Mouse (Mus musculus) ES-E14 (cell line): Measurements from ENCODE around the gene Spata6.

Source experiments
- CHD2 ChIP-seq: IDR thresholded peaks from 2 replicates; pipeline ENCODE4 v1.6.1; 2014; ENCODE audit warnings: mild to moderate bottlenecking, low read depth, low read length, inconsistent platforms
- HCFC1 ChIP-seq: IDR thresholded peaks from 2 replicates; pipeline ENCODE4 v1.6.1; 2012; ENCODE audit warnings: low read length, inconsistent platforms, borderline replicate concordance; ENCODE audit not compliant: insufficient read depth
- ZC3H11A ChIP-seq: IDR thresholded peaks from 2 replicates; pipeline ENCODE4 v1.6.1; 2012; ENCODE audit warnings: low read depth, mild to moderate bottlenecking, inconsistent platforms, low read length, borderline replicate concordance
- ZNF384 ChIP-seq: IDR thresholded peaks from 2 replicates; pipeline ENCODE4 v1.6.1; 2012; ENCODE audit warnings: low read depth, low read length, inconsistent platforms

DNA sequence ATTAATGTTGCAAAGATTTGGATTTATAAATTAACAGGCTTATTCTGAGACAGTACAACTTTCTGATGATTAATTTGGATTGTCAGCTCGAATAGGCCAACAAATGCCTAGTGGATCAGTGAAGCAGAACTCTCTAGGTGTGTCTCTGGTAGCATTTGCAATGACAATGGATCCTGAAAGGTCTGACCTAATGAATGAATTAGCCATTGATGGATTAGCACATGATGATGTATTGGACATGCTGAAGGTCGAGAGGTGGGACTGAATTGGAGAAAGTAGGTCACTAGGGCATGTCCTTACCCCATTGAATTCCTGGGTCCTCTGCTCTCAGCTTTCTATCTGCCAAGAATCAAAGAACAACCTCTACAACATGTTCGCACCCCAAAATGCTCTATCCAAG is 37.0 kb upstream of the Spata6 start:
- TF ChIP-seq ZC3H11A: no peak
- TF ChIP-seq CHD2: no peak
- TF ChIP-seq HCFC1: no peak
- TF ChIP-seq ZNF384: no peak
